Mouse (Mus musculus) spleen, adult 2 months (tissue): Measurements from ENCODE around the gene Slc25a19.

Source experiments
- CTCF ChIP-seq: fragments of 200-500 bp; IDR thresholded peaks from 2 replicates; pipeline ENCODE4 v1.5.1; 2011; ENCODE audit warnings: mild to moderate bottlenecking, inconsistent platforms; ENCODE audit not compliant: insufficient read depth, insufficient read length, insufficient replicate concordance; ENCODE audit errors: extremely low read depth
- POLR2A ChIP-seq: fragments of 200-500 bp; IDR thresholded peaks from 2 replicates; pipeline ENCODE4 v1.6.1; 2011; ENCODE audit warnings: low read depth, low read length, inconsistent platforms

- TF ChIP-seq CTCF (no peak), POLR2A (no peak)
These were observed 8.9 kb upstream of the Slc25a19 start for GRCm38 (mm10) chr11:115636960-115637359.
